Mouse (Mus musculus) 3134 (cell line): ENCODE data around the gene Atf7ip.

Source experiments
- DNase-seq: peaks from one replicate; pipeline ENCODE4 v3.0.0-alpha.2; 2011; ENCODE audit warnings: low spot score; ENCODE audit not compliant: insufficient read length; ENCODE audit errors: extremely low read depth

Atf7ip gene

GRCm38 (mm10) chr6:136484093-136484492 lies 21.9 kb upstream of the Atf7ip start:
- no peak for DNase-seq

GRCm38 (mm10) chr6:136486166-136486565 lies 19.8 kb upstream of the Atf7ip start:
- DNase-seq: no peak

- DNase-seq: no peak
These were observed 19.0 kb upstream of the Atf7ip start for GRCm38 (mm10) chr6:136486801-136487553.

GRCm38 (mm10) chr6:136487554-136487950 lies 18.4 kb upstream of the Atf7ip start:
- DNase-seq: no peak

- DNase-seq: no peak
These were observed 16.1 kb upstream of the Atf7ip start for GRCm38 (mm10) chr6:136489899-136490298.

- no peak for DNase-seq
These were observed 15.2 kb upstream of the Atf7ip start for GRCm38 (mm10) chr6:136490516-136491475.

- DNase-seq: no peak
These were observed 14.3 kb upstream of the Atf7ip start for GRCm38 (mm10) chr6:136491631-136492030.

GRCm38 (mm10) chr6:136492251-136492650 lies 13.7 kb upstream of the Atf7ip start:
- DNase-seq: no peak

- DNase-seq: no peak
These were observed 12.5 kb upstream of the Atf7ip start for GRCm38 (mm10) chr6:136493486-136493885.

- DNase-seq: no peak
These were observed 11.8 kb upstream of the Atf7ip start for GRCm38 (mm10) chr6:136493910-136494751.

GRCm38 (mm10) chr6:136495023-136495422 lies 10.9 kb upstream of the Atf7ip start:
- no peak for DNase-seq

GRCm38 (mm10) chr6:136497744-136498143 lies 8.2 kb upstream of the Atf7ip start:
- DNase-seq: no peak

GRCm38 (mm10) chr6:136499292-136499977 lies 6.5 kb upstream of the Atf7ip start:
- DNase-seq: peak; percentile 74

GRCm38 (mm10) chr6:136508652-136509051 lies 2.7 kb downstream of the Atf7ip start:
- no peak for DNase-seq

GRCm38 (mm10) chr6:136510945-136511344 lies 5.0 kb downstream of the Atf7ip start:
- no peak for DNase-seq

GRCm38 (mm10) chr6:136512351-136512750 lies 6.4 kb downstream of the Atf7ip start:
- DNase-seq: no peak

- no peak for DNase-seq
These were observed 10.7 kb downstream of the Atf7ip start for GRCm38 (mm10) chr6:136516626-136517025.

GRCm38 (mm10) chr6:136517221-136517620 lies 11.3 kb downstream of the Atf7ip start:
- no peak for DNase-seq

- peak; percentile 90 for DNase-seq
These were observed 12.7 kb downstream of the Atf7ip start for GRCm38 (mm10) chr6:136518537-136519246.
